ENCODE assay signal across 18 mouse cellular contexts in genomic region chr4:32789020-32789419, GRCm38 (mm10).
"Had no signal": no experiment of that assay in that cellular context is flagged by ENCODE, and none has a peak within 500 bp of the region (broad histone marks: within the 10 kb centered on the region; RNA-seq: fewer than 3 reads in every experiment).

No protein-coding gene starts in this region.

- H3K27me3 ChIP-seq: liver, embryonic 13.5 days; liver, embryonic 15.5 days; lung, embryonic 15.5 days; megakaryocyte, embryonic 14.5 days; midbrain, embryonic 13.5 days; midbrain, embryonic 15.5 days; neural tube, embryonic 13.5 days; stomach, embryonic 15.5 days had no signal

- ATAC-seq: liver, postnatal 0 days; lung, postnatal 0 days; midbrain, embryonic 13.5 days; midbrain, embryonic 15.5 days had no signal

- H3K27ac ChIP-seq: liver, embryonic 13.5 days; liver, embryonic 15.5 days; lung, embryonic 15.5 days; midbrain, embryonic 13.5 days; midbrain, embryonic 15.5 days; neural tube, embryonic 13.5 days; stomach, embryonic 15.5 days; stomach, postnatal 0 days had no signal

- H3K4me3 ChIP-seq: liver, embryonic 13.5 days; liver, embryonic 15.5 days; lung, embryonic 15.5 days; megakaryocyte, embryonic 14.5 days; midbrain, embryonic 13.5 days; midbrain, embryonic 15.5 days; neural tube, embryonic 13.5 days; stomach, embryonic 15.5 days had no signal

- H3K9ac ChIP-seq: liver, embryonic 13.5 days; liver, embryonic 15.5 days; liver, postnatal 0 days; lung, embryonic 15.5 days; midbrain, embryonic 13.5 days; midbrain, embryonic 15.5 days; neural tube, embryonic 13.5 days; stomach, embryonic 15.5 days had no signal

- H3K36me3 ChIP-seq: liver, embryonic 13.5 days; liver, embryonic 15.5 days; lung, embryonic 15.5 days; midbrain, embryonic 13.5 days; midbrain, embryonic 15.5 days; neural tube, embryonic 13.5 days; stomach, embryonic 15.5 days had no signal

- H3K4me2 ChIP-seq: liver, embryonic 13.5 days; liver, embryonic 15.5 days; lung, embryonic 15.5 days; midbrain, embryonic 11.5 days; midbrain, embryonic 13.5 days; midbrain, embryonic 15.5 days; neural tube, embryonic 13.5 days; stomach, embryonic 15.5 days had no signal

- DNase-seq: liver, embryonic 13.5 days; liver, postnatal 0 days; lung, adult 2 months; lung, postnatal 4 days; right cerebral cortex, postnatal 14 days; thymus, adult 2 months; thymus, postnatal 14 days; thymus, postnatal 36 days had no signal

- H3K4me1 ChIP-seq: liver, embryonic 13.5 days; liver, embryonic 15.5 days; lung, embryonic 15.5 days; midbrain, embryonic 13.5 days; midbrain, embryonic 15.5 days; neural tube, embryonic 13.5 days; stomach, embryonic 15.5 days had no signal

- H3K9me3 ChIP-seq: liver, embryonic 15.5 days; lung, embryonic 15.5 days; midbrain, embryonic 13.5 days; midbrain, embryonic 15.5 days; neural tube, embryonic 13.5 days; stomach, embryonic 15.5 days had no signal
